Mouse (Mus musculus): ENCODE measurements around the gene Tmem169.

DNA sequence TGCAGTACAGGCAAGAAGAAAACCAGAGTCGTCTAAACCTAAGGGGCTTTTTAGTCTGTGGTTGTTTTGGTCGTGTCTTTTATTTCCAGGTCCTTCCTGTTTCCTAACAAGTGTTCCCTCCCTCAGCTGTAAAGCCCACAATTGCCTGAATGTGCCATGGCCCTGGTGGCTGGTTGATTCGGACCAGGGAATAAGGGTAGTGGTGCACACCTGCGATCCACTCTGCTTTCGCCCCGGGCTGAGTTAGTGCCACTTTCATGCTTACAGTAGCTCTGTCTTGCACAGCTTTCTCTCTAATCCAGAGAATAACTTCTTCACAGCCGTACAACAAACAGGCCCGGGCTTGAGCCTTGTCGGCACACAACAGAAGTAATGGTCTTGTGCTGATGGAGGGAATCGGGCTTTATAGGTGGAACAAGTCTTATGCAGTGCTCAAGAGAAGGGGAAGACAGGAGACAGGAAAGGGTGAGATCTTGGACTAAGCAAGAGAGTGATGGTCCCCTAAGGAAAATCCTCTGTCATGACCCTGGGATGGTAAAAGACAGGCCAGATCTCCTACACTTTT is 46.1 kb upstream of the Tmem169 start:
- no peak for TF ChIP-seq CTCF (IDR thresholded peaks at IDR 0.05; ENCODE audit: borderline replicate concordance, control insufficient read depth, extremely low read depth, insufficient read depth, low read length, poor library complexity)
- no peak for TF ChIP-seq POLR2A (IDR thresholded peaks at IDR 0.05; ENCODE audit: control insufficient read depth, extremely low read depth, insufficient read depth, low read length, poor library complexity)
